Mouse (Mus musculus) thymus, postnatal 0 days (tissue): Measurements from ENCODE around the gene Psma3. TPM values are rescaled to one million over a fixed set of nuclear protein-coding genes. Genes with fewer than 3 reads are reported as not detected.

Experiments used
- DNase-seq: peaks from one replicate; pipeline ENCODE4 v3.0.0-alpha.2; 2015; ENCODE audit warnings: low spot score
- polyA plus RNA-seq: library from polyadenylated mRNA; unstranded; fragments of >200 nt; fragmentation: Nextera tagmentation; extraction: Ambion mirVana; gene quantifications from 2 replicates; pipeline ENCODE4 v1.2.1, GENCODE M21; 2015

Psma3 gene
- polyA plus RNA-seq, 1 experiment from 2014 or later: 653 TPM

DNA sequence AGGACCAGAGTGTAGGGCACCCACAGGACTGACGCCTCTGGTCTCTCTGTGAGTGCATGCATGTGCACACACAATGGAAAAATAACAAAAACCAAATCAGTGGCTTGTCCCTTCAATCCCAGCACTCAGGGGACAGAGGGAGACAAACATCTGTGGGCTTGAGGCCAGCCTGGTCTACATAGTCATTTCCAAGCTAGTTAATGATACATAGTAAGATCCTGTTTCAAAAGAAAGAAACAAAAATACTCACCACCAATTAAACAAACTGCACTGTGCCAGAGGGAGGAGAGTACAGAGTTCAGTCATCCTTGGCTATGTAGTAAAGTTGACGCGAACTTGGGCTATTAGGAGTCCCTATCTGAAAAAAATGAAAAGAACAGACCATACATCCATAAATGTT, 69.2 kb downstream of the Psma3 start:
- DNase-seq: no peak

DNA sequence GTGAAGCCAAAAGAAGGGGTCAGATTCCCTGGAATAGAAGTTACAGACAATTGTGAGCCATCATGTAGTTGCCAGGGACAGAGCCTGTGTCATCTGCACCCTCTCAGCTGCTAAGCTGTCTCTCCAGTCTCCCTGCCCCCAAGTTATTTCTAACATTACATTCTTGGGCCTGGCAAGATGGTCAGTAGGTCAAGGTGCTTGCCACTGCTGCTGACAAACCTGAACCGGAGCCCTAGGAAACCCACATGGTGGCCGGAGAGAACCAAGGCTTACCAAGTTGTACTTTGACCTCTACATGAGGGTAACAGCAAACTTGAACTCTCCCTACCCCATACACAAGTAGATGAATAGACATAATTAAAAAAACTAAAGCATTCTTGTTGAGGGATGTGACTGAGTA, 70.1 kb downstream of the Psma3 start:
- DNase-seq: no peak

Other genes starting within 250 kb of the Psma3 start
- gene Frmd6, start 149.1 kb upstream of the Psma3 start, polyA plus RNA-seq: 20.1 and 20.5 TPM in 2 replicates
- gene Actr10, start 36.8 kb upstream of the Psma3 start, polyA plus RNA-seq: 328 and 338 TPM in 2 replicates
- gene Arid4a, start 41.4 kb downstream of the Psma3 start, polyA plus RNA-seq: 60.0 and 71.5 TPM in 2 replicates
- 0.26 TPM in 1 of 2 replicates, not detected in the other for gene Tomm20l, start 136.8 kb downstream of the Psma3 start, polyA plus RNA-seq
- 89.8 and 90.0 TPM in 2 replicates for gene Timm9, start 162.1 kb downstream of the Psma3 start, polyA plus RNA-seq
- gene 2700049A03Rik, start 162.2 kb downstream of the Psma3 start, polyA plus RNA-seq: 13.6 and 17.1 TPM in 2 replicates